Mouse (Mus musculus): ENCODE results near the gene Retreg3.
A peak's percentile ranks its signal among the peaks of the same experiment; 100 is the strongest.
"Not testable (repeated sequence)": the region's sequence is repeated elsewhere in the genome, so short reads cannot be mapped to it uniquely, and the experiment has no call there.

Gene Retreg3

DNA sequence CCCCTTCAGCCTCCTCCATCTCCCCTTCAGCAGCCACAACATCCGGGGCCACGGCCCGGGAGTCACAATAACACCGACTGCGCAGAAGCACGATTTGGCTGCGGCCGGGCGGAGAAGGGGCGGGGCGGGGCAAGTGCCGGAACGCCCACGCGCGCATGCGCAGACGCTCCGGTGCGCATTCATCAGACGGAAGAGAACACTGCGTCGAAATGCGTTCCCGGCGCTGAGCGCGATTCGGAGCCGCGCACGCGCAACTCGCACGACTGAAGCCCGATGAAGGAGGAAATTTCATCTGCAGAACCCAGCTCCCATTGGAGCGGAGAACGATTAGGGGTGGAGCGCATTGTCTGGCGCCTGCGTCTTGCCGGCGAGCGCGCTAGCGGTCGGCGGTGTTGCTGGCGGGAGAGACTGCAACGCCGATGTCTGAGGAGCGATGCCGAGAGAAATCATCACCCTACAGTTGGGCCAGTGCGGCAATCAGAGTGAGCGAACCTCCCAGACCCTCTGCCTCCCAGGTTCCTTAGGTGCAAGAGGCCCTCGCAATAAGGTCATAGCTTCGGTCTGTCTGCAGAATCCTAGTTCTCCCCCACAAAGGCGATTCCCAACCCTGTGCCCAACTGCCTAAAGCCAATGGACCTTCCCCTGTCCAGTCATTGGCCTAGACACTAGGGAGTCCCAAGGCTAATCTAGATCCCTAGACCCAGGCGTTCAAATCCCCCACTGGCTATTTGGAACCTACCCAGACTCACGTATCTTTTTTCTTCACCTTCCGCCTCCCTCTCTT, at the start of gene Retreg3, which contains the start of gene Tubg1:
TSS of gene Retreg3 (minus strand) at position 133 of the 784 bp plus-strand sequence.
TSS of gene Tubg1 (plus strand) at position 178 of the 784 bp plus-strand sequence.
- peak; percentile 99 for DNase-seq (ENCODE audit: low spot score)

DNA sequence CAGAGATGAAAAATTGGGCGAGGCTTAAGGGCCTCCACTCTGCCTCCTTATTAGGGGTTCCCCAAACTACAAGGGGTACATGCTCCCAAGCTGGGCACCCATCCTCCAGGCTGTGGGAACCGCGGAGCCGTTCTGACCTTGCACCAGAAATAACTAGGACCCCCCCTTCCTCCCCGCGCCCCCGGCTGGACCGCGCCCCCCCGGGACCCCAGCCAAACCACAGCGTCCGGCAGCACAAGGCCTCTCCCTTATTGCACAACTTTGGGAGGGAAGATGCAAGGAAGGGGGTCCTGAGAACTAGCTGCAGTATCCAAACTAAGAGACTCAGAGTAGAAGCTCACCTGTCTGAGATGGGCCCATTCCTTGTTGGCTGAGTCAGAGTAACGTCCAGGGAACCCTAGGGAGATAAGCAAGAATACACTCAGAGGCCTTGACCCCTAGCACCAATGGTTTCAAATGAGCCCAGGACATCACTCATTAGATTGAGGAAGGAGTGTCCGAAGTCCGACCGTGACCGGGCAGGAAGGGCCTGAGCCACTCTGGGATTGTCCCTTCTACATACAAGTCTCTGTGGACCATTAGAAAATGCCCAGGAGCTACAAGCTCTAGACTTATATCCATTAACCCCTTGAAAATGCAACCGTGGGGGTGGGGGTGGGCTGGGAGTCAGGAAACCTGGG, 48.7 kb upstream of the Retreg3 start:
- DNase-seq (ENCODE audit: low spot score), result no peak

GRCm38 (mm10) chr11:101167963-101168300, 48.2 kb upstream of the Retreg3 start:
- DNase-seq (ENCODE audit: low spot score), result no peak

DNA sequence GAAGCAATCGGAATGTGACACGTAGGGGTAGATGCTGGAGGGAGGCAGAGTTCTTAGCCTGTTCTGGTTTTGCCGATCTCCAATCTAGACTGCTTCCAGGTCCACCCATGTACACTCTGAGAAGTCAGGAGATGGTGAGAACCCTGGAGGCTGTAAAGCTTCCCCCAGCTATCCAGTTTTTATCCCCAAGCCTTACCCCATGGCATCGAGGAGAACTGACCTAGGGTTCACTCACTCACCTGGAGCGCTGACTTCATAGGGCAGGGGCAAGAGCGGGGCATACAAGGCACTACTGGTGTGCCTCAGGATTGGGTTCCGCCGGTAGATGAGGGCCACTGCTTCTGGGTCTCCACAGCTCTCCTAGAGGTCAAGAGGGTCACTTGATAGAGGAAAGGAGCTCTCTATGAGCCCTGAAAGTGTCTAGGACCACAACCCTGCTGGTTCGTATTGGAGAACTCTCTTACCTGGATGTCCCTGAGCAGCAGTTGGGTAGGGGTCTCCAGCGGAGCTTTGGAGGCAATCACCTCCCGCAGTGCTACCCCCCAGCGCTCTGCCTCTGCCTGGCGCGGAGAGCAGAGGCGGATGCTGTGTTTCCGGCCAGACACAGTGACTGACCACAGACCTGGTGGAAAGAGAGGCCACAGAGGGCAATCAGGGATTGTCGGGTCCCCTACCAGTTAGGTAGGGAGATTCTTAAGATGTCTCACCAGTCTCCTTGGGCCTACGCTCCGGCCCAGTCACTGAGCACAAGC, 47.7 kb upstream of the Retreg3 start:
- DNase-seq (ENCODE audit: low spot score), result no peak

- DNase-seq (ENCODE audit: low spot score), result no peak
Measured at GRCm38 (mm10) chr11:101166357-101166756, 46.7 kb upstream of the Retreg3 start.

DNA sequence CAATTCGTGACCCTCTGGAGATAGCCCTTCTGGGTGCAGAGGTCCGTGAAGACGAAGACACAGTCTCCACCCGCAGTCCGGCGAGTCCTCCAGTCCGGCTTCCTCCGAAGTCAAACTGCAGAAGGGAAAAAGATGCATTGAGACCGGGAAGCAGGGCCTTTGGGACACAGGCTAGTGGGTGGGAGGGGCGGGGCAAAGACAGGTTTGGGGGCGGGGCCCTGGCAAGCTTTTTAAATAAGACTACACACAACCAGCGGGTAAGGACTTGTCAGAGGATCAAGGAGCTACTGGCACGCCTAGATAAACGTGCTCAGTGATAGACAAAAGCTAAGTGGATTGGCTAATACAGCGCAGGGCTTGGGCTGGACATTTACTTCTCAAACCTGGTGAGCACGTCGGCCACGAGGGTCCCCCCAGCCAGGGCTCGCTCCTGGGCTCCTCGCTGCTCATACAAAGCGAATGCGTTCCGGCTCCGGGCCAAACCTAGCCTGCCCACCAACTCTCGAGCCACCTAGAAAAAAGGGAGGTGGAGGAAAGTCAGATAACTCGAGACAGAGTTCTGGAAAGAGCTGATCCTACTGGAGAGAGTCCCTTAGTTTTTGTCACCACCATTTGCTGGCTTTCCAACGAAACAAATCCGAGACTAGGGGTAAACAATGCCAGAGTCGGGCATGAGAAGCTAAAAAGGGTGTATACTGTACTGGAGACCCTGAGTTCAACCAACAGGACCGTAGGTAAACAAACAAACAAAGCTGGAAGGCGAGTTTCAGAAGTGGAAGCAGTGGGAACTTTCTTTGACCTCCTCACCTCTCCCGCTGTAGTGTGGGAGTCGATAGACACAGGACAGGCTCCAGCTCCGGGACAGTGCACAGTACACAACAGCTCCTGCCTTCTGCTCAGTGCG, 45.2 kb upstream of the Retreg3 start:
- no peak for DNase-seq (ENCODE audit: low spot score)

GRCm38 (mm10) chr11:101164351-101164665, 44.6 kb upstream of the Retreg3 start:
- DNase-seq (ENCODE audit: low spot score), result no peak

DNA sequence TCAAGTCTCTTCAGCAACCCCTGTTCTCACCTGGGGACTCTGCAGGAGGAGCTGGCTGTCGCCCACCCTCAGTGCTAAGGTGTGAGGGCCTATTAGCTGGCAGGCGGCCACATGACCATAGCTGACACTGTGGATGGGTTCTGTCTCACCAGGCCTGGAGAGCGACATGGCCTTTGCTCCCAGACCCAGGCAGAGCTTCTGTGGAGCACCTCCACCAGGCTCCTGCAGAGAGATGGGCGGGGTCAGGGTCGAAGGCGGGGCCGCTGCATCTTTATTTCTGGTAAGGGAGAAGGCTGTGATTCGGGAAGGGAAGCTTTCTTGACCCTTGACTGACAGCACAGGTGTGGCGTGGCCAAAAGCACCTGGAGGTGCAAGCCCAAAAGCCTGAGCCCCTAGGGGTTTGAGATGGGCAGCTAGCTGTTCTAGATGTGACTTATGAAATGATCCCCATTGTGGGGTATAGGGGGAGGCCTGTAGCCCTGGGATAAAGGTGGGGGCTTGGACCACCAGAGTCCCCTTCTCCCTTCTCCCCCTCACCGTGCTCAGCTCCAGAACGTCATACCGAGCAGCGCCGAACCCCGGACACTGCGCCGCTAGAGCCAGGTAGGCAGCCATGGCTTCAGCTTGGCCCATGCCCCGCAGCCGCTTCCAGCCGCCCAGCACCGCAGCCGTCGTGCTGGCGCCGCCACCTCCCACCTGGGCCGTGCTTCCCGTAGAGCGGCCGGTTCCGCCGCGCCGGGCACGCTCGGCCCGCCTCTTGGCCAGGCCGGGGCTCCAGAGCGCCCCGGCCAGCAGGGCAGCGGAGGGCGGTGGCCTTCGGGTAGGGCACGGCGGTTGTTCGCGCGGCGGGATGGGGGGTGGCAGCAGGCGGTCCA, 44.0 kb upstream of the Retreg3 start:
- no peak for DNase-seq (ENCODE audit: low spot score)

GRCm38 (mm10) chr11:101162772-101163171, 43.1 kb upstream of the Retreg3 start:
- no peak for DNase-seq (ENCODE audit: low spot score)

DNA sequence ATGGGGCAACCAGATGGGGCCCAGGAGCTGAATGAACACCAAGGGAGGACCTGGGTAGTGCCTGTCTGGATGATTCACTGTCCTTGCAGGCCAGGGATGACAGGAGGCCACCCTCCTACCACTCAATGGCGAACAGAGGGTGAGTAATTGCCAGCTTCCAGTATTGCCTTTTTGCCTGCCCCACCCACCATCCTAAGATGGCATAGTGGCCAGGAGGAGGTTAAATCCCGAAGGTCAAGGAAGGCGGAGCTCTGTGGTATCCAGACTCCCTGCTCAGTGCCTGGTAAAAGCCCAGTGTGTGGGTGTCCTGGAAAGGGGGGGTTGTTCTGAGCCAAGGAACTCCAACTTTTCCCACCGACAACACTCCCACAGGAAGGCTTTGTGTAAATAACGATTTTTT, 42.6 kb upstream of the Retreg3 start:
- no peak for DNase-seq (ENCODE audit: low spot score)

DNA sequence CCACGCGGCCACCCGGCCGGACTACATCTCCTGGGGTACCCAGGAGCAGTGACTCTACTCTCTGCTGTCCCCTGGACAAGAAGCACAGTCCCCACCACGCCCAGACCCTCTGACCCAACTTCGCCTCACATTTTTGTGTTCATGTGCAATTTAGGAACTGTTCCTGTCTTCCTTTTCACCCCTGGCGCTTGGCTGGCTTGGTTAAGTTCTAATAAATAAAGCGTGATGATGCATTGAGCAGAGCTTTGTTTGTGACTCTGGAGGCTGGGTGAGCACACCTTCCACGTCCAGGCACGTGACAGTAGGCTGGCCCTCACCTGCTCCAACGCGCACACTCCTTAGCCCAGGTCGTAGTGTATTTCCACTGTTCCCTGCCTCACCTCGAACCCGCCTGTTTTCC, 41.9 kb upstream of the Retreg3 start:
- DNase-seq (ENCODE audit: low spot score), result no peak

DNA sequence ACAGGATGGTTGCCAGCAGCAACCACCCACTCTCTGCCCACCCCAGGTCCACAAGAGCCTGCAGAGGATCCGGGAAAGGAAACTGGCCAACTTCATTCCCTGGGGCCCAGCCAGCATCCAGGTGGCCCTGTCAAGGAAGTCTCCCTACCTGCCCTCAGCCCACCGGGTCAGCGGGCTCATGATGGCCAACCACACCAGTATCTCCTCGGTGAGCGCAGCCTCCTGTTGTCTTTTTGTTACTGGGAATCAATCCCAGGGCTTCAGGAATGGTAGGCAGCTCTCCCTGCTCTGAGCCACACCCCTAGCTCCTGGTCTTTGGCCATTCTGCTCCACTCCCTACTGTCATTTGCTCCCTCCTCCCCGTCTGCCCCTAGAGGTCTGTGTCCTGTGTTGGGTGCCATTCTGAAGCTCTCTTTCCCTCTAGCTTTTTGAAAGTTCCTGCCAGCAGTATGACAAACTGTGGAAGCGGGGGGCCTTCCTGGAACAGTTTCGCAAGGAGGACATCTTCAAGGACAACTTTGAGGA, 41.4 kb upstream of the Retreg3 start:
- DNase-seq (ENCODE audit: low spot score), result not testable (repeated sequence)

GRCm38 (mm10) chr11:101160151-101160550, 40.5 kb upstream of the Retreg3 start:
- not testable (repeated sequence) for DNase-seq (ENCODE audit: low spot score)

GRCm38 (mm10) chr11:101155728-101156371, 36.2 kb upstream of the Retreg3 start, which contains the start of gene Tubg2:
Tubg2 (plus strand) TSS chr11:101155907.
- peak; percentile 82 for DNase-seq (ENCODE audit: low spot score)

GRCm38 (mm10) chr11:101155151-101155550, 35.5 kb upstream of the Retreg3 start:
- no peak for DNase-seq (ENCODE audit: low spot score)

- no peak for DNase-seq (ENCODE audit: low spot score)
Measured at GRCm38 (mm10) chr11:101154648-101155047, 35.0 kb upstream of the Retreg3 start.

GRCm38 (mm10) chr11:101152825-101153224, 33.1 kb upstream of the Retreg3 start:
- no peak for DNase-seq (ENCODE audit: low spot score)

DNA sequence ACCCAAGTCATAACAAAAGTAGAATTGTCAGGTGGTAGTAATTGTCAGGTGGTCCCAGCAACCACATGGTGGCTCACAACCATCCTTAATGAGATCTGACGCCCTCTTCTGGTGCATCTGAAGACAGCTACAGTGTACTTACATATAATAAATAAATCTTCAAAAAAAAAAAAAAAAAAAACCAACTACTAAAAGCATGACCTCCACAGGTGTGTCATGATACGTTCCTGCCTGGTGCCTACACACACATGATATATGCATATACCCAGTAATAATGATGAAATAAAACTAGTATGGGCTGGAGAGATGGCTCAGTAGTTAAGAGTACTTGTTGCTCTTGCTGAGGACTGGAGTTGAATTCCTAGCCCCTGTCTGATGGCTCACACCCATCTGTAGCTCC, 31.4 kb upstream of the Retreg3 start:
- DNase-seq (ENCODE audit: low spot score), result no peak

DNA sequence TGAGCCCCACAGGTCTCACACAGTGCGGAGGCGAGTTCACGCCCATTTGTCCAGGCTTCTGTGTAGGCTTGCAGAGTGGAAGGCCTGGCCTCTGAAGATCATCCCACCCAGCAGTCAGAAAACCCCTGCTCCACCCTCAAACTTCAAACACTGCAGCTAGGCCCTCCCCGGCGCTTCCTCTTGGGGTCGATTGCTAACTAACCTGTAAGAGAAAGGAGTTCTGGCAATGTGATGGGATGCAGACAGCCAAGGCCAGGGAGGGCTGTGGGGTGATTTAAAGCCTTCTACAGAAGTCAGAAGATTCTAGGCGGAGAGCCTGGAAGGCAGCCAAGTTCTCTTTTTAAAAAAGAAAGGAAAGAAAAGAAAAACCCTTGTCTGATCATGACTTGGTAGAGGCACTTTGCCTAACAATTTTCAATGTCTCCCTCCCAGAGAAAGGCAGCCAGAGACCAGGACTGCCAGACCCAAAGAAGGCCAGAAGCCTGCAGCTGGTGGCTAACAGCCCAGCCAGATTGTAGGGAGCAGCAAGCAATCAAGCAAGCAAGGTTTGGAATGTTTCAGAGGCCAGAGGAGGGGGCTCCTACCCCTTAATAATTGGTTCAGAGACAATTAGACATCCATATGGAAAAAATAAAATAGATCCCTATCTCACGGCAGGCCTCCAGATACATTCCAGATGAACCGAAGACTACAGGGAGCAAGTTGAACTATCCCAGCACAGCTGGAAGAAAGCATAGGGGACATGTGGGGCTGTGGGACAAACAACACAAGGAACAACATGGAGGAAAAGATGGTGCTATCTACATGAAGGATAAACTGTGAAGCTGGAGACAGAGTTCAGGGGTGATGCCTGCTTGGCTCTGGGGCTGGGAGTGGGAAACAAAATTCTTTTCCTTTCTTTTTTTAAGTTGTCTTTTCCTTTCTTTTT, 29.7 kb upstream of the Retreg3 start:
- no peak for DNase-seq (ENCODE audit: low spot score)

All from left cerebral cortex, adult 11 months (tissue).